Mouse (Mus musculus) megakaryocyte, embryonic 14.5 days (primary cell): ENCODE results near the gene Mogat2.

ENCODE experiments used
- FLI1 ChIP-seq: IDR thresholded peaks from 2 replicates; pipeline ENCODE4 v1.6.1; 2012; ENCODE audit warnings: low read length, inconsistent platforms, mixed read lengths
- GATA1 ChIP-seq: IDR thresholded peaks from 3 replicates; pipeline ENCODE4 v1.6.1; 2012; ENCODE audit warnings: mixed read lengths, low read length, inconsistent platforms, borderline replicate concordance

DNA sequence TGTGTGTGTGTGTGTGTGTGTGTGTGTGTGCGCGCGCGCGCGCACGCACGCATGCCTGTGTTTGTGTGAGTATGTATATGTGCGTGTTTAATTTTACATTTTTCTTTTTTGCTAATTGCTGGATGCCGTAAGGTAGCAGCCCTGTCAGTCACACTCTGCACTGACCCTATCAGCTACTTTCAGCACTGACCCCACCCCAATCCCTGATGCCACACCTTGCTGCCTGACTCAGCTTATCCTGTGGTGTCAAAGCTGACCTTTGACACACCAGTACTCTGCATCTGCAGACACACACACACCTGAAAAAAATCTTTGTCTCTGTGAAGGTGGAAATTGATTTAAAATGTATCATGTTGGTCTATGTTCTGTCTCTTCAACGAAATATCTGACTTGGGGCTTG lies 3.7 kb upstream of the Mogat2 start:
- no peak for TF ChIP-seq GATA1
- TF ChIP-seq FLI1: no peak
